ENCODE assay signal across 8 mouse cellular contexts in genomic region chr13:112770528-112771328, GRCm38 (mm10). TPM values are rescaled to one million over a fixed set of nuclear protein-coding genes. Genes with fewer than 3 reads are reported as not detected.
DNase-seq lines count a peak whose midpoint lies in the region; ATAC-seq lines count a peak whose summit lies in the region.

No protein-coding gene starts in this region.

- H3K36me3 ChIP-seq in embryonic facial prominence, embryonic 14.5 days (ENCODE audit: control insufficient read depth, insufficient read depth, low read length) = no peaks in the 10 kb centered on the region
- no peaks in the 10 kb centered on the region for H3K36me3 ChIP-seq in intestine, embryonic 15.5 days
- no peaks in the 10 kb centered on the region for H3K36me3 ChIP-seq in midbrain, embryonic 15.5 days (replicated peaks)

- peaks cover 7% of the 10 kb centered on the region for H3K4me1 ChIP-seq in embryonic facial prominence, embryonic 14.5 days (ENCODE audit: control insufficient read depth, insufficient read depth, low read length)
- peaks cover 9% of the 10 kb centered on the region; the same call in 1 of the 2 replicates for H3K4me1 ChIP-seq in intestine, embryonic 15.5 days (replicated peaks)
- H3K4me1 ChIP-seq in midbrain, embryonic 15.5 days = no peaks in the 10 kb centered on the region

- 29% methylated on average over 11 of the region's 11 CpGs for WGBS in embryonic facial prominence, embryonic 14.5 days
- 33% methylated on average over 11 of the region's 11 CpGs for WGBS in intestine, embryonic 15.5 days
- WGBS in midbrain, embryonic 15.5 days = 30% methylated on average over 11 of the region's 11 CpGs

- peak; percentile 79 for ATAC-seq in embryonic facial prominence, embryonic 14.5 days (ENCODE audit: low read depth)
- peak; percentile 67 for ATAC-seq in intestine, embryonic 15.5 days
- ATAC-seq in midbrain, embryonic 15.5 days (replicated peaks) = peak; percentile 30; the same call in 1 of the 2 replicates

- DNase-seq in urinary bladder, postnatal 14 days (ENCODE audit: low spot score) = peak; percentile 55
- DNase-seq in urinary bladder, adult 18-20 months (ENCODE audit: low spot score in 2 of 2) = no peak
- DNase-seq in embryonic facial prominence, embryonic 14.5 days (ENCODE audit: low spot score) = peak; percentile 91
- DNase-seq in cerebellum, postnatal 25 days = no peak
- no peak for DNase-seq in right cerebral cortex, adult 18-20 months
- no peak for DNase-seq in cerebellum, postnatal 4 days (ENCODE audit: low spot score in 2 of 2)

- H3K9ac ChIP-seq in embryonic facial prominence, embryonic 14.5 days (ENCODE audit: low read depth, low read length) = no peak overlapping the region
- H3K9ac ChIP-seq in intestine, embryonic 15.5 days = no peak overlapping the region
- no peak overlapping the region for H3K9ac ChIP-seq in midbrain, embryonic 15.5 days

- peak overlapping the region; percentile 38 for H3K4me2 ChIP-seq in embryonic facial prominence, embryonic 14.5 days (ENCODE audit: low read depth, low read length)
- no peak overlapping the region for H3K4me2 ChIP-seq in intestine, embryonic 15.5 days (replicated peaks)
- no peak overlapping the region for H3K4me2 ChIP-seq in midbrain, embryonic 15.5 days

- no peaks in the 10 kb centered on the region for H3K27me3 ChIP-seq in embryonic facial prominence, embryonic 14.5 days (replicated peaks; ENCODE audit: control insufficient read depth, insufficient read depth, low read length)
- H3K27me3 ChIP-seq in intestine, embryonic 15.5 days (replicated peaks) = no peaks in the 10 kb centered on the region
- H3K27me3 ChIP-seq in midbrain, embryonic 15.5 days (replicated peaks) = no peaks in the 10 kb centered on the region

- peaks cover 24% of the 10 kb centered on the region for H3K9me3 ChIP-seq in embryonic facial prominence, embryonic 14.5 days (ENCODE audit: control insufficient read depth, low read length)
- H3K9me3 ChIP-seq in intestine, embryonic 15.5 days = 0 out of 2 replicates have a peak, but pooled peaks cover 7% of the 10 kb centered on the region
- H3K9me3 ChIP-seq in midbrain, embryonic 15.5 days = no peaks in the 10 kb centered on the region; the same call in none of the 2 replicates

- H3K27ac ChIP-seq in embryonic facial prominence, embryonic 14.5 days (replicated peaks; ENCODE audit: low read depth, low read length) = peak overlapping the region; percentile 63; the same call in 1 of the 2 replicates
- peak overlapping the region; percentile 57 for H3K27ac ChIP-seq in intestine, embryonic 15.5 days
- no peak overlapping the region for H3K27ac ChIP-seq in midbrain, embryonic 15.5 days

- H3K4me3 ChIP-seq in embryonic facial prominence, embryonic 14.5 days (ENCODE audit: low read depth, low read length) = no peak overlapping the region
- no peak overlapping the region for H3K4me3 ChIP-seq in intestine, embryonic 15.5 days (replicated peaks)
- H3K4me3 ChIP-seq in midbrain, embryonic 15.5 days = no peak overlapping the region

RNA-seq across cellular contexts. Expression of gene Plpp1, which starts 29.9 kb away (rescaled TPM):
- polyA plus RNA-seq in embryonic facial prominence, embryonic 14.5 days (2014; fragmentation: Nextera tagmentation; extraction: Ambion mirVana) = 60.5 and 64.6 TPM in 2 replicates
- 83.2 and 84.5 TPM in 2 replicates for polyA plus RNA-seq in intestine, embryonic 15.5 days (2015; fragmentation: Nextera tagmentation; extraction: Ambion mirVana)
- polyA plus RNA-seq in midbrain, embryonic 15.5 days (2015; fragmentation: Nextera tagmentation; extraction: Ambion mirVana) = 59.9 and 62.3 TPM in 2 replicates

Comparison
In these comparisons a context has a peak if more than half of its experiments do, and no peak if none do; other contexts are left out.
1. DNase-seq: peak in urinary bladder, postnatal 14 days (single experiment) and embryonic facial prominence, embryonic 14.5 days (single experiment); none in urinary bladder, adult 18-20 months (0 of 2), cerebellum, postnatal 25 days (0 of 2), right cerebral cortex, adult 18-20 months (single experiment) and cerebellum, postnatal 4 days (0 of 2).
2. Peak in every context shown above with its lines, with median percentiles within 50 percentile points of each other: ATAC-seq.